Mouse (Mus musculus) embryonic facial prominence, embryonic 11.5 days (tissue): Measurements from ENCODE around the gene Gm4131. TPM values are rescaled to one million over a fixed set of nuclear protein-coding genes. Genes with fewer than 3 reads are reported as not detected.

ENCODE experiments used
- ATAC-seq: fragments of 200-750 bp; cut with Nextera tagmentation; replicated peaks from 2 replicates; pipeline ENCODE4 v1.8.0; 2017; ENCODE audit warnings: low read depth; ENCODE audit not compliant: insufficient number of reproducible peaks, low FRiP score, low TSS enrichment
- DNase-seq: peaks from one replicate; pipeline ENCODE4 v3.0.0-alpha.2; 2015; ENCODE audit warnings: low spot score
- H3K27ac ChIP-seq: fragments of 300-500 bp; sonication (generic); replicated peaks from 2 replicates; pipeline ENCODE4 v1.5.1; 2014; ENCODE audit warnings: mild to moderate bottlenecking, low read depth, low read length, control low read depth
- H3K27me3 ChIP-seq: fragments of 300-500 bp; sonication (generic); 2 replicates; pipeline ENCODE4 v1.6.1; 2014; ENCODE audit warnings: mild to moderate bottlenecking, low read length, moderate library complexity, mixed read lengths; ENCODE audit not compliant: control insufficient read depth, insufficient read depth
- H3K36me3 ChIP-seq: fragments of 300-500 bp; sonication (generic); replicated peaks from 2 replicates; pipeline ENCODE4 v1.6.1; 2014; ENCODE audit warnings: low read depth, mild to moderate bottlenecking, low read length, moderate library complexity, mixed read lengths; ENCODE audit not compliant: control insufficient read depth, insufficient read depth
- H3K4me1 ChIP-seq: fragments of 300-500 bp; sonication (generic); 2 replicates; pipeline ENCODE4 v1.6.1; 2014; ENCODE audit warnings: low read length, mixed read lengths; ENCODE audit not compliant: control insufficient read depth, insufficient read depth
- H3K4me2 ChIP-seq: fragments of 300-500 bp; sonication (generic); 2 replicates; pipeline ENCODE4 v1.6.1; 2014; ENCODE audit warnings: low read depth, mild to moderate bottlenecking, control low read depth, low read length, moderate library complexity
- H3K4me3 ChIP-seq: fragments of 300-500 bp; sonication (generic); 2 replicates; pipeline ENCODE4 v1.5.1; 2014; ENCODE audit warnings: low read depth, low read length, control low read depth
- H3K9ac ChIP-seq: fragments of 300-500 bp; sonication (generic); replicated peaks from 2 replicates; pipeline ENCODE4 v1.6.1; 2014; ENCODE audit warnings: mild to moderate bottlenecking, control low read depth, low read length
- H3K9me3 ChIP-seq: fragments of 300-500 bp; sonication (generic); replicated peaks from 2 replicates; pipeline ENCODE4 v1.6.1; 2016; ENCODE audit warnings: mild to moderate bottlenecking, low read length, inconsistent platforms, mixed read lengths; ENCODE audit not compliant: control insufficient read depth
- WGBS: fragments of 180-500 bp; shearing (Covaris S2); extraction: QIAGEN DNeasy Blood & Tissue Kit; methylation state at CpG from one replicate; pipeline ENCODE4 v1.1.7; 2014; 5-methylcytosine and 5-hydroxymethylcytosine counted together
- polyA plus RNA-seq: library from polyadenylated mRNA; unstranded; fragments of >200 nt; fragmentation: Nextera tagmentation; extraction: Ambion mirVana; gene quantifications from 2 replicates; pipeline ENCODE4 v1.2.1, GENCODE M21; 2014

Gm4131 gene
- polyA plus RNA-seq, 1 experiment from 2014 or later: not detected

DNA sequence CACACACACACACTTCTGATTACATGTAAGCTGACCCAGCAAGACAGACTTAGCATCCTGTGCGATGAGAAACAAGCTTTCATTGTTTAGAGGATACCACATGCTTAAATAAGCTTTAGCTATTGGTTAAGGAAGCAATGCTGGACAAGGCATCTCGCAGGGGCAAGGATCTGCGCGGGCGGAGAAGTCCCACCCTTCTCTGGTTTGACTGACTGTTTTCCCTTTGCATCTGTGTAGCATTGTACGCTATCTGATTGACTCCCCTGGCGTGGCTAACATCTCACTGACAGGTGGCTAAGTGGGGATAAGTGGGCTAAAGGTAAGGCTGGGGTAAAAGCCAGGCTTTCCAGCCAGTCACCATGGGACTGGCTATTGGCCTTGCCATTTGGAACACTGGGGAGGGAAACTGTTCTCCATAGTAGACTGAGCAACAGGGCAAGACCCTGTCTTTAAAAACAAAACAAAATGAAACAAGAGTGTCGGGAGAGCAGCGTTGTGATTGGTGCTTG lies 110.4 kb downstream of the Gm4131 start, which contains the start of gene Gucy1b2:
Gene Gucy1b2 (minus strand): TSS at position 51 of the 509 bp plus-strand sequence.
- no peak within 1 kb of the TSS for H3K4me2 ChIP-seq
- no peak within 1 kb of the TSS for H3K27ac ChIP-seq
- no peaks in the 10 kb centered on the region for H3K9me3 ChIP-seq
- no peak within 1 kb of the TSS for H3K4me3 ChIP-seq
- ATAC-seq (no peak), DNase-seq (no peak)
- WGBS: 61% methylated on average over 9 of the region's 9 CpGs
- H3K27me3 ChIP-seq: no peaks in the 10 kb centered on the region
- no peak within 1 kb of the TSS for H3K9ac ChIP-seq
- H3K36me3 ChIP-seq: no peaks in the 10 kb centered on the region
- H3K4me1 ChIP-seq: no peaks in the 10 kb centered on the region

GRCm38 (mm10) chr14:62455570-62455879 lies 111.2 kb downstream of the Gm4131 start:
- 86% methylated on average over 5 of the region's 5 CpGs for WGBS
- H3K36me3 ChIP-seq: no peaks in the 10 kb centered on the region
- H3K4me3 ChIP-seq: no peak overlapping the region
- no peaks in the 10 kb centered on the region for H3K4me1 ChIP-seq
- DNase-seq (no peak), ATAC-seq (no peak)
- no peak overlapping the region for H3K4me2 ChIP-seq
- no peak overlapping the region for H3K27ac ChIP-seq
- no peaks in the 10 kb centered on the region for H3K27me3 ChIP-seq
- H3K9ac ChIP-seq: no peak overlapping the region
- H3K9me3 ChIP-seq: no peaks in the 10 kb centered on the region

GRCm38 (mm10) chr14:62454760-62455569 lies 111.8 kb downstream of the Gm4131 start:
- no peaks in the 10 kb centered on the region for H3K9me3 ChIP-seq
- DNase-seq (no peak), ATAC-seq (no peak)
- no peak overlapping the region for H3K4me2 ChIP-seq
- WGBS: 76% methylated on average over 9 of the region's 9 CpGs
- no peaks in the 10 kb centered on the region for H3K27me3 ChIP-seq
- no peaks in the 10 kb centered on the region for H3K4me1 ChIP-seq
- no peak overlapping the region for H3K27ac ChIP-seq
- no peaks in the 10 kb centered on the region for H3K36me3 ChIP-seq
- H3K9ac ChIP-seq: no peak overlapping the region
- H3K4me3 ChIP-seq: no peak overlapping the region

DNA sequence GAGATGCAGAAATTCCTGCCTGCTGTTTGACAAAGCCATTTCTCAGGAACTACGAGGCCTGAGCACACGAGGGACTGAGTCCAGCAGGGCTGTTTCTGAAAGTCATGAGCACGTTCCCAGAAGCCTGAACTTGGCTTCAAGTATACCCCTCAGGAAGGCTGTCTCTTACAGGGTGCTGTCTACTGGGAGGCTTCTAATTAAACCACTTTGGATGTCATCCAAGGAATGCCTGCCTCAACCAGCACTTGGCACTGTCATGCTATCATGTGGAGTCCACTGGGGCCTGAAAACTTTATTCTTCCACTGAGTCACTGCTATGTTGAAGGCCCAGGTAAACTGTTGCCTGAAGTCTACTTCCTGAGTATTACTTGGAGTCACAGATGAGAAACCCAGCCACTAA lies 112.6 kb downstream of the Gm4131 start:
- Histone ChIP-seq H3K4me2 (no peak overlapping the region), H3K9ac (no peak overlapping the region), H3K36me3 (no peaks in the 10 kb centered on the region), H3K27me3 (no peaks in the 10 kb centered on the region), H3K4me1 (no peaks in the 10 kb centered on the region), H3K9me3 (no peaks in the 10 kb centered on the region), H3K27ac (no peak overlapping the region), H3K4me3 (no peak overlapping the region)
- no peak for ATAC-seq
- WGBS: 65% methylated on average over 3 of the region's 3 CpGs
- DNase-seq: no peak

GRCm38 (mm10) chr14:62453276-62453675 lies 113.4 kb downstream of the Gm4131 start:
- Histone ChIP-seq H3K9ac (no peak overlapping the region), H3K36me3 (no peaks in the 10 kb centered on the region), H3K9me3 (no peaks in the 10 kb centered on the region), H3K4me1 (no peaks in the 10 kb centered on the region), H3K27me3 (no peaks in the 10 kb centered on the region), H3K4me3 (no peak overlapping the region), H3K27ac (no peak overlapping the region), H3K4me2 (no peak overlapping the region)
- ATAC-seq: no peak
- 80% methylated on average over 11 of the region's 11 CpGs for WGBS
- no peak for DNase-seq

- ATAC-seq (no peak), DNase-seq (no peak)
- no peak overlapping the region for H3K27ac ChIP-seq
- no peaks in the 10 kb centered on the region for H3K4me1 ChIP-seq
- H3K36me3 ChIP-seq: no peaks in the 10 kb centered on the region
- H3K27me3 ChIP-seq: no peaks in the 10 kb centered on the region
- H3K9ac ChIP-seq: no peak overlapping the region
- WGBS: 93% methylated on average over 1 of the region's 1 CpGs
- H3K4me3 ChIP-seq: no peak overlapping the region
- no peak overlapping the region for H3K4me2 ChIP-seq
- H3K9me3 ChIP-seq: no peaks in the 10 kb centered on the region
Measured at GRCm38 (mm10) chr14:62450706-62451105, 116.0 kb downstream of the Gm4131 start.

- H3K36me3 ChIP-seq: no peaks in the 10 kb centered on the region
- ATAC-seq (no peak), DNase-seq (no peak)
- no peak overlapping the region for H3K4me2 ChIP-seq
- H3K4me1 ChIP-seq: no peaks in the 10 kb centered on the region
- H3K9me3 ChIP-seq: no peaks in the 10 kb centered on the region
- 88% methylated on average over 3 of the region's 3 CpGs for WGBS
- no peak overlapping the region for H3K27ac ChIP-seq
- no peaks in the 10 kb centered on the region for H3K27me3 ChIP-seq
- no peak overlapping the region for H3K9ac ChIP-seq
- H3K4me3 ChIP-seq: no peak overlapping the region
Measured at GRCm38 (mm10) chr14:62447214-62447548, 119.5 kb downstream of the Gm4131 start.

- WGBS: 81% methylated on average over 7 of the region's 7 CpGs
- ATAC-seq: no peak
- no peak overlapping the region for H3K9ac ChIP-seq
Measured at GRCm38 (mm10) chr14:62446385-62447213, 120.1 kb downstream of the Gm4131 start.

More at GRCm38 (mm10) chr14:62446385-62447213, 120.1 kb downstream of the Gm4131 start:
- no peak overlapping the region for H3K4me3 ChIP-seq
- H3K9me3 ChIP-seq: no peaks in the 10 kb centered on the region
- no peaks in the 10 kb centered on the region for H3K36me3 ChIP-seq
- no peak overlapping the region for H3K27ac ChIP-seq
- DNase-seq: no peak
- H3K4me1 ChIP-seq: no peaks in the 10 kb centered on the region
- H3K4me2 ChIP-seq: no peak overlapping the region
- H3K27me3 ChIP-seq: no peaks in the 10 kb centered on the region
